Mouse (Mus musculus): ENCODE measurements at regions not wholly inside any gene's neighbourhood (a gene's known extent, or its start where the extent isn't known, plus 50 kb on each side); places are given as distances from the start of the nearest gene placed in this dataset.

GRCm38 (mm10) chr8:86201830-86202229 lies 361.1 kb downstream of the Phkb start:
- Histone ChIP-seq H3K4me3 (ENCODE audit: low read depth, low read length) (no peak overlapping the region), H3K9me3 (replicated peaks; ENCODE audit: control insufficient read depth, low read length) (no peaks in the 10 kb centered on the region), H3K27ac (ENCODE audit: low read depth, low read length) (no peak overlapping the region), H3K9ac (ENCODE audit: low read length) (no peak overlapping the region), H3K4me2 (ENCODE audit: low read length) (no peak overlapping the region), H3K36me3 (ENCODE audit: control insufficient read depth, insufficient read depth, low read length) (no peaks in the 10 kb centered on the region), H3K4me1 (ENCODE audit: control insufficient read depth, insufficient read depth, low read length) (peaks cover 4% of the 10 kb centered on the region; the same call in 1 of the 2 replicates), H3K27me3 (replicated peaks; ENCODE audit: control insufficient read depth, insufficient read depth, low read length) (no peaks in the 10 kb centered on the region)
- WGBS = 81% methylated on average over 4 of the region's 4 CpGs
- ATAC-seq (no peak), DNase-seq (ENCODE audit: low spot score) (no peak)

GRCm38 (mm10) chr8:86192262-86192661 lies 351.5 kb downstream of the Phkb start:
- Histone ChIP-seq H3K4me3 (ENCODE audit: low read depth, low read length) (no peak overlapping the region), H3K4me2 (ENCODE audit: low read length) (no peak overlapping the region), H3K4me1 (ENCODE audit: control insufficient read depth, insufficient read depth, low read length) (no peaks in the 10 kb centered on the region), H3K9ac (ENCODE audit: low read length) (no peak overlapping the region), H3K27me3 (replicated peaks; ENCODE audit: control insufficient read depth, insufficient read depth, low read length) (no peaks in the 10 kb centered on the region), H3K27ac (ENCODE audit: low read depth, low read length) (no peak overlapping the region), H3K9me3 (replicated peaks; ENCODE audit: control insufficient read depth, low read length) (no peaks in the 10 kb centered on the region), H3K36me3 (ENCODE audit: control insufficient read depth, insufficient read depth, low read length) (no peaks in the 10 kb centered on the region)
- DNase-seq (ENCODE audit: low spot score) = no peak
- ATAC-seq = no peak
- WGBS = 85% methylated on average over 4 of the region's 4 CpGs

- Histone ChIP-seq H3K27me3 (replicated peaks; ENCODE audit: control insufficient read depth, insufficient read depth, low read length) (no peaks in the 10 kb centered on the region), H3K4me2 (ENCODE audit: low read length) (no peak overlapping the region), H3K27ac (ENCODE audit: low read depth, low read length) (no peak overlapping the region), H3K9ac (ENCODE audit: low read length) (no peak overlapping the region), H3K4me1 (ENCODE audit: control insufficient read depth, insufficient read depth, low read length) (no peaks in the 10 kb centered on the region), H3K36me3 (ENCODE audit: control insufficient read depth, insufficient read depth, low read length) (no peaks in the 10 kb centered on the region), H3K4me3 (ENCODE audit: low read depth, low read length) (no peak overlapping the region), H3K9me3 (replicated peaks; ENCODE audit: control insufficient read depth, low read length) (no peaks in the 10 kb centered on the region)
- ATAC-seq (no peak), DNase-seq (ENCODE audit: low spot score) (no peak)
- whole genome bisulfite sequencing = 93% methylated on average over 5 of the region's 5 CpGs
Measured at GRCm38 (mm10) chr8:86184671-86185070, 343.9 kb downstream of the Phkb start.

GRCm38 (mm10) chr8:86180793-86181192 lies 340.0 kb downstream of the Phkb start:
- WGBS = 85% methylated on average over 3 of the region's 3 CpGs
- no peak overlapping the region for H3K4me3 ChIP-seq (ENCODE audit: low read depth, low read length)
- no peak overlapping the region for H3K4me2 ChIP-seq (ENCODE audit: low read length)
- ATAC-seq = no peak
- no peaks in the 10 kb centered on the region for H3K36me3 ChIP-seq (ENCODE audit: control insufficient read depth, insufficient read depth, low read length)
- no peaks in the 10 kb centered on the region for H3K4me1 ChIP-seq (ENCODE audit: control insufficient read depth, insufficient read depth, low read length)
- H3K27ac ChIP-seq (ENCODE audit: low read depth, low read length) = no peak overlapping the region
- DNase-seq (ENCODE audit: low spot score) = no peak
- no peak overlapping the region for H3K9ac ChIP-seq (ENCODE audit: low read length)
- H3K9me3 ChIP-seq (replicated peaks; ENCODE audit: control insufficient read depth, low read length) = no peaks in the 10 kb centered on the region
- H3K27me3 ChIP-seq (replicated peaks; ENCODE audit: control insufficient read depth, insufficient read depth, low read length) = no peaks in the 10 kb centered on the region

- DNase-seq (ENCODE audit: low spot score) (no peak), ATAC-seq (no peak)
- no peaks in the 10 kb centered on the region for H3K9me3 ChIP-seq (replicated peaks; ENCODE audit: control insufficient read depth, low read length)
- 88% methylated on average over 1 of the region's 1 CpGs for WGBS
- H3K27me3 ChIP-seq (replicated peaks; ENCODE audit: control insufficient read depth, insufficient read depth, low read length) = no peaks in the 10 kb centered on the region
- no peak overlapping the region for H3K4me2 ChIP-seq (ENCODE audit: low read length)
- H3K4me3 ChIP-seq (ENCODE audit: low read depth, low read length) = no peak overlapping the region
- no peak overlapping the region for H3K27ac ChIP-seq (ENCODE audit: low read depth, low read length)
- no peaks in the 10 kb centered on the region for H3K4me1 ChIP-seq (ENCODE audit: control insufficient read depth, insufficient read depth, low read length)
- H3K36me3 ChIP-seq (ENCODE audit: control insufficient read depth, insufficient read depth, low read length) = no peaks in the 10 kb centered on the region
- no peak overlapping the region for H3K9ac ChIP-seq (ENCODE audit: low read length)
Measured at GRCm38 (mm10) chr8:86170091-86170490, 329.3 kb downstream of the Phkb start.

GRCm38 (mm10) chr8:86164818-86165217 lies 324.1 kb downstream of the Phkb start:
- 75% methylated on average over 2 of the region's 2 CpGs for WGBS
- DNase-seq (ENCODE audit: low spot score) (no peak), ATAC-seq (no peak)
- Histone ChIP-seq H3K9me3 (replicated peaks; ENCODE audit: control insufficient read depth, low read length) (no peaks in the 10 kb centered on the region), H3K27ac (ENCODE audit: low read depth, low read length) (no peak overlapping the region), H3K36me3 (ENCODE audit: control insufficient read depth, insufficient read depth, low read length) (no peaks in the 10 kb centered on the region), H3K4me2 (ENCODE audit: low read length) (no peak overlapping the region), H3K9ac (ENCODE audit: low read length) (no peak overlapping the region), H3K27me3 (replicated peaks; ENCODE audit: control insufficient read depth, insufficient read depth, low read length) (no peaks in the 10 kb centered on the region), H3K4me3 (ENCODE audit: low read depth, low read length) (no peak overlapping the region), H3K4me1 (ENCODE audit: control insufficient read depth, insufficient read depth, low read length) (no peaks in the 10 kb centered on the region)

- Histone ChIP-seq H3K4me3 (ENCODE audit: low read depth, low read length) (no peak overlapping the region), H3K4me1 (ENCODE audit: control insufficient read depth, insufficient read depth, low read length) (0 out of 2 replicates have a peak, but pooled peaks cover 2% of the 10 kb centered on the region), H3K9me3 (replicated peaks; ENCODE audit: control insufficient read depth, low read length) (no peaks in the 10 kb centered on the region), H3K27ac (ENCODE audit: low read depth, low read length) (peak overlapping the region; percentile 80), H3K9ac (ENCODE audit: low read length) (no peak overlapping the region), H3K36me3 (ENCODE audit: control insufficient read depth, insufficient read depth, low read length) (no peaks in the 10 kb centered on the region), H3K4me2 (ENCODE audit: low read length) (no peak overlapping the region), H3K27me3 (replicated peaks; ENCODE audit: control insufficient read depth, insufficient read depth, low read length) (no peaks in the 10 kb centered on the region)
- 78% methylated on average over 6 of the region's 6 CpGs for WGBS
- DNase-seq (ENCODE audit: low spot score) = peak; percentile 82
- ATAC-seq = peak; percentile 57; the same call in 1 of the 2 replicates
Measured at GRCm38 (mm10) chr8:86159074-86159783, 318.5 kb downstream of the Phkb start.

GRCm38 (mm10) chr8:86147586-86147985 lies 306.8 kb downstream of the Phkb start:
- Histone ChIP-seq H3K4me3 (ENCODE audit: low read depth, low read length) (no peak overlapping the region), H3K27ac (ENCODE audit: low read depth, low read length) (no peak overlapping the region), H3K9me3 (replicated peaks; ENCODE audit: control insufficient read depth, low read length) (no peaks in the 10 kb centered on the region), H3K4me2 (ENCODE audit: low read length) (no peak overlapping the region), H3K9ac (ENCODE audit: low read length) (no peak overlapping the region), H3K4me1 (ENCODE audit: control insufficient read depth, insufficient read depth, low read length) (no peaks in the 10 kb centered on the region), H3K27me3 (replicated peaks; ENCODE audit: control insufficient read depth, insufficient read depth, low read length) (no peaks in the 10 kb centered on the region), H3K36me3 (ENCODE audit: control insufficient read depth, insufficient read depth, low read length) (no peaks in the 10 kb centered on the region)
- WGBS = 63% methylated on average over 6 of the region's 6 CpGs
- DNase-seq (ENCODE audit: low spot score) (no peak), ATAC-seq (no peak)

- Histone ChIP-seq H3K27me3 (replicated peaks; ENCODE audit: control insufficient read depth, insufficient read depth, low read length) (no peaks in the 10 kb centered on the region), H3K4me2 (ENCODE audit: low read length) (no peak overlapping the region), H3K9ac (ENCODE audit: low read length) (no peak overlapping the region), H3K4me1 (ENCODE audit: control insufficient read depth, insufficient read depth, low read length) (no peaks in the 10 kb centered on the region), H3K27ac (ENCODE audit: low read depth, low read length) (no peak overlapping the region), H3K4me3 (ENCODE audit: low read depth, low read length) (no peak overlapping the region), H3K9me3 (replicated peaks; ENCODE audit: control insufficient read depth, low read length) (no peaks in the 10 kb centered on the region), H3K36me3 (ENCODE audit: control insufficient read depth, insufficient read depth, low read length) (no peaks in the 10 kb centered on the region)
- DNase-seq (ENCODE audit: low spot score) = no peak
- WGBS = 79% methylated on average over 2 of the region's 2 CpGs
- no peak for ATAC-seq
Measured at GRCm38 (mm10) chr8:86125244-86125643, 284.5 kb downstream of the Phkb start.
